Mouse (Mus musculus) cerebellum, adult 11 months (tissue): ENCODE data around the gene Pglyrp3.
"Not testable (repeated sequence)": the region's sequence is repeated elsewhere in the genome, so short reads cannot be mapped to it uniquely, and the experiment has no call there.

Experiments used
- DNase-seq: peaks from one replicate; pipeline ENCODE4 v3.0.0; 2022

Pglyrp3 gene

DNA sequence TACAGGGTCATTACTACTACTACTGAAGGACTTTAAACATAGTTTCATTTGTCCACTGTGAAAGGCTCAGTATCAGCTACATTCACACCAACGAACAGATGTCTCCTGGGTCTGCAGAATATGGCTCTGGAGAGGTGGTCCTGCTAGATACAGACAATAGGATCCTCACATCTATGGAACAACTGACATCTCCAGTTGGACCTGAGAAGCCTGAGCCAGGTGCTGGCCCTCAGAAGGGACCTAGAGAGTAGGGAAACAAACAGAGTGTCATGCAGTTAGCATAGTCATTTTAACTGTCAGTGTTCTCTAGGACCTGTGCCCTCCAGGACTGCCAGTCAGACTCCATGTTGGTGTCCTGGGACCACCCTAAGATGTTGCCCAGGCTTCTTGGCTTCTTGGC is at the start of gene Pglyrp3:
Pglyrp3 (plus strand) TSS at position 301 of the 400 bp plus-strand sequence.
- DNase-seq: no peak

- no peak for DNase-seq
Measured at GRCm38 (mm10) chr3:92011001-92011400, 3.4 kb upstream of the Pglyrp3 start.

DNA sequence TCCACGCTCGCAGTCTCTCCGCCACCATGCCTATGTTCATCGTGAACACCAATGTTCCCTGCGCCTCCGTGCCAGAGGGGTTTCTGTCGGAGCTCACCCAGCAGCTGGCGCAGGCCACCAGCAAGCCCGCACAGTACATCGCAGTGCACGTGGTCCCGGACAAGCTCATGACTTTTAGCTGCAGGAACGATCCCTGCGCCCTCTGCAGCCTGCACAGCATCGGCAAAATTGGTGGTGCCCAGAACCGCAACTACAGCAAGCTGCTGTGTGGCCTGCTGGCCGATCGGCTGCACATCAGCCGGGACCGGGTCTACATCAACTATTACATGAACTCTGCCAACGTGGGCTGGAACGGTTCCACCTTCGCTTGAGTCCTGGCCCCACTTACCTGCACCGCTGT is 10.2 kb downstream of the Pglyrp3 start:
- not testable (repeated sequence) for DNase-seq

GRCm38 (mm10) chr3:92033203-92033602 is 18.8 kb downstream of the Pglyrp3 start:
- no peak for DNase-seq

DNA sequence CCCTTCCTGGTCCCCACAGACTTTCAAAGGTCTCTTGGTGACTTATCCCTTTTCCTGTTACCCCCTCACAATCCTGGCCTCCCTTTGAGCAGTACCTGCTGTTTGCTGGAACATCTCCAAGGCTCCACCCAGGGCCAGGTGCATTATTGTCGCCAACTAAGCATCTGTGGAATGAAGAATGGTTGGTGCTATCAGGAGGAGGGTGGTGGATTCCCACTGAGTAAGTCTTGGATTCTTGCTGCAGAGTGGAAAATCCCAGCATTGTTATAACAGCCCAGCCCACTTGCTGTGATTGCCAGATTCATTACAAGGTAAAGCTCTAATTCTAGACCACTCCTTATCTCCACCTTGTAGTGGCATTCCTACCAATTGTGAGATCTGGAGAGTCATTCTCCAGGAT is 19.5 kb downstream of the Pglyrp3 start:
- no peak for DNase-seq

GRCm38 (mm10) chr3:92050382-92051054 is 36.1 kb downstream of the Pglyrp3 start:
- DNase-seq: no peak

- DNase-seq: no peak
Measured at GRCm38 (mm10) chr3:92080462-92081284, 66.3 kb downstream of the Pglyrp3 start.
